Comparison of ENCODE assay signal across 8 mouse cellular contexts in genomic region chr9:101689532-101690401, GRCm38 (mm10).
A peak's percentile ranks its signal among the peaks of the same experiment; 100 is the strongest.
DNase-seq lines count a peak whose midpoint lies in the region; ATAC-seq and TF ChIP-seq lines count a peak whose summit lies in the region.

No protein-coding gene starts in this region.

- peak overlapping the region; percentile 42; the same call in 1 of the 2 replicates for H3K27ac ChIP-seq in forebrain, embryonic 16.5 days (ENCODE audit: low read length)
- H3K27ac ChIP-seq in hindbrain, embryonic 11.5 days (ENCODE audit: low read depth, low read length) = peak overlapping the region; percentile 72

- POLR2A ChIA-PET in Patski (lab: Charles Lee) = interaction anchor here (0.5 kb wide), 1 partner anchor 376 kb away, joined by 5 read pairs; no protein-coding TSS in a partner anchor

- H3K4me1 ChIP-seq in forebrain, embryonic 16.5 days (replicated peaks; ENCODE audit: control insufficient read depth, insufficient read depth, low read length) = peaks cover 16% of the 10 kb centered on the region
- H3K4me1 ChIP-seq in hindbrain, embryonic 11.5 days (replicated peaks; ENCODE audit: control insufficient read depth, insufficient read depth, low read length) = no peaks in the 10 kb centered on the region; the same call in 1 of the 2 replicates

- H3K9me3 ChIP-seq in forebrain, embryonic 16.5 days (ENCODE audit: control insufficient read depth, low read length) = no peaks in the 10 kb centered on the region
- no peaks in the 10 kb centered on the region for H3K9me3 ChIP-seq in hindbrain, embryonic 11.5 days (ENCODE audit: control insufficient read depth, low read length)

- peak; percentile 95 for TF ChIP-seq CTCF in Patski (IDR thresholded peaks at IDR 0.05)

- peak overlapping the region; percentile 69 for H3K4me2 ChIP-seq in forebrain, embryonic 16.5 days (ENCODE audit: low read length)
- peak overlapping the region; percentile 39 for H3K4me2 ChIP-seq in hindbrain, embryonic 11.5 days (replicated peaks; ENCODE audit: low read depth, low read length)

- H3K27me3 ChIP-seq in Patski = peaks cover 18% of the 10 kb centered on the region
- no peaks in the 10 kb centered on the region for H3K27me3 ChIP-seq in forebrain, embryonic 16.5 days (replicated peaks; ENCODE audit: control insufficient read depth, insufficient read depth, low read length)
- H3K27me3 ChIP-seq in hindbrain, embryonic 11.5 days (ENCODE audit: control insufficient read depth, insufficient read depth, low read length) = no peaks in the 10 kb centered on the region

- whole genome bisulfite sequencing in forebrain, embryonic 16.5 days = 16% methylated on average over 11 of the region's 11 CpGs
- WGBS in hindbrain, embryonic 11.5 days = 14% methylated on average over 11 of the region's 11 CpGs

- peak overlapping the region; percentile 37 for H3K4me3 ChIP-seq in forebrain, embryonic 16.5 days (replicated peaks; ENCODE audit: low read length)
- H3K4me3 ChIP-seq in hindbrain, embryonic 11.5 days (ENCODE audit: low read depth, low read length) = no peak overlapping the region

- CTCF ChIA-PET in Patski (lab: Charles Lee) = interaction anchor here (0.6 to 3.7 kb wide), 9 partner anchors 10 to 670 kb away, joined by 3 to 18 read pairs (median 3); partner anchors contain the start of gene Ephb1

- ATAC-seq in Patski = peak; percentile 69
- peak; percentile 94 for ATAC-seq in forebrain, embryonic 16.5 days
- peak; percentile 76 for ATAC-seq in hindbrain, embryonic 11.5 days (ENCODE audit: low FRiP score)

- no peak for DNase-seq in Patski (ENCODE audit: low read depth, low spot score)
- peak; percentile 88 to 94 for DNase-seq in cerebellum, adult 18-20 months
- DNase-seq in hindbrain, embryonic 11.5 days (ENCODE audit: low spot score) = peak; percentile 99
- DNase-seq in layer of hippocampus, postnatal 10 days (ENCODE audit: low spot score in 2 of 2) = peak; percentile 96 to 97
- peak; percentile 92 for DNase-seq in lung, postnatal 10 days
- peak; percentile 91 for DNase-seq in right cerebral cortex, adult 18-20 months
- peak; percentile 71 for DNase-seq in yolk sac, embryonic 10.5 days (ENCODE audit: low spot score)

- in situ Hi-C loops in Patski (cut with MboI; ENCODE audit: low pct_unique_long_range_greater_than_20kb) = loop anchor here (5.0 to 10.0 kb wide), 3 partner anchors 515 to 855 kb away; no protein-coding TSS in a partner anchor

- H3K9ac ChIP-seq in forebrain, embryonic 16.5 days (replicated peaks; ENCODE audit: low read depth, low read length) = peak overlapping the region; percentile 57
- H3K9ac ChIP-seq in hindbrain, embryonic 11.5 days (ENCODE audit: low read depth, low read length) = no peak overlapping the region

- H3K36me3 ChIP-seq in forebrain, embryonic 16.5 days (ENCODE audit: control insufficient read depth, insufficient read depth) = no peaks in the 10 kb centered on the region
- H3K36me3 ChIP-seq in hindbrain, embryonic 11.5 days (ENCODE audit: control insufficient read depth, insufficient read depth, low read length) = no peaks in the 10 kb centered on the region
